Mouse (Mus musculus): ENCODE results near the gene Fam49a. TPM values are rescaled to one million over a fixed set of nuclear protein-coding genes. Genes with fewer than 3 reads are reported as not detected.

Gene Fam49a
- polyA plus RNA-seq, 1 experiment from 2014 or later, result 4.8 TPM

GRCm38 (mm10) chr12:12367423-12367822, 105.5 kb downstream of the Fam49a start:
- WGBS, result 83% methylated on average over 5 of the region's 5 CpGs
- no peak overlapping the region for H3K27ac ChIP-seq (ENCODE audit: low read depth, low read length)

DNA sequence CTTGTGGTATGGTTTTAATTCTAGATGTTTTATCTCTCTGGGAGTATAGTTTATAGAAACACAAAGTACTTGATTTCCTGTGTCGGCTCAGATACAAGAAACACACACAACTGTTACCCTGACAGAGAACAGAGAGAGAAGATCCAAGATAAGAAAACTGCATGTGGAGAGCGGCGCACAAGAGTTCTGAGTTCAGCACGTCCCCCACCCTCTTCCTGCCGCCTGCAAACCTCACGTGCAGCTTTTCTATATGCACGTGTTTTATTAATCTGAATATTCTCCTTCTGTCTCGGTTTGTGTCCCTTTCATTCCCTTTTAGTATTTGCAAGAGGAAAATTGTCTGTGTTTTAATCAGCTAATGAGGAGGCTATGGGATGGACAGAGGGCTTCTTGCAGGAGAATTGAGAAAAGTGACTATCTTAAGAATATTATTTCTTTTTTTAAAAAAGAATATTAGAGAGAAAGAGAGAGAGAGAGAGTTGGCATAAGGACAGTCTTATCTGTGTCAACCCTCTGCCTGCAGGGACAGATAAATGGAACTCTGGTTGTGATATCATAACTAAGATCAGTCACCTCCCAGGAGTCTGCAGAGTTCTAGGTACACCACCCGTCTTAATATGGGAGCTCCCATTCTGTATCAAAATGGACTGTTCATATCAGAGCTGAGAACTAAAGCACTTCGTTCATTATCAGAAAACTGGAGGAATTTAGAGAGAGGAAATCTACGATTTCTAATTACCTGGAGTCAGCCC, 111.3 kb downstream of the Fam49a start:
- ATAC-seq (replicated peaks; ENCODE audit: low FRiP score) (no peak), DNase-seq (ENCODE audit: low spot score) (no peak)
- Histone ChIP-seq H3K27ac (ENCODE audit: low read depth, low read length) (no peak overlapping the region), H3K36me3 (ENCODE audit: control insufficient read depth, insufficient read depth, low read length) (no peaks in the 10 kb centered on the region), H3K9me3 (ENCODE audit: control insufficient read depth, low read length) (no peaks in the 10 kb centered on the region), H3K4me2 (no peak overlapping the region), H3K9ac (ENCODE audit: low read depth, low read length) (no peak overlapping the region), H3K27me3 (replicated peaks; ENCODE audit: control insufficient read depth, insufficient read depth, low read length) (no peaks in the 10 kb centered on the region), H3K4me1 (replicated peaks; ENCODE audit: control insufficient read depth, insufficient read depth, low read length) (no peaks in the 10 kb centered on the region), H3K4me3 (ENCODE audit: low read depth, low read length) (no peak overlapping the region)
- WGBS, result 60% methylated on average over 11 of the region's 11 CpGs

More at GRCm38 (mm10) chr12:12367423-12367822, 105.5 kb downstream of the Fam49a start:
- no peak for ATAC-seq (replicated peaks; ENCODE audit: low FRiP score)
- Histone ChIP-seq H3K4me3 (ENCODE audit: low read depth, low read length) (no peak overlapping the region), H3K9ac (ENCODE audit: low read depth, low read length) (no peak overlapping the region), H3K9me3 (ENCODE audit: control insufficient read depth, low read length) (no peaks in the 10 kb centered on the region), H3K36me3 (ENCODE audit: control insufficient read depth, insufficient read depth, low read length) (no peaks in the 10 kb centered on the region), H3K27me3 (replicated peaks; ENCODE audit: control insufficient read depth, insufficient read depth, low read length) (no peaks in the 10 kb centered on the region), H3K4me1 (replicated peaks; ENCODE audit: control insufficient read depth, insufficient read depth, low read length) (no peaks in the 10 kb centered on the region), H3K4me2 (no peak overlapping the region)
- DNase-seq (ENCODE audit: low spot score), result no peak

- no peak overlapping the region for H3K4me3 ChIP-seq (ENCODE audit: low read depth, low read length)
- no peaks in the 10 kb centered on the region for H3K4me1 ChIP-seq (replicated peaks; ENCODE audit: control insufficient read depth, insufficient read depth, low read length)
- no peaks in the 10 kb centered on the region for H3K36me3 ChIP-seq (ENCODE audit: control insufficient read depth, insufficient read depth, low read length)
- H3K9ac ChIP-seq (ENCODE audit: low read depth, low read length), result no peak overlapping the region
- 44% methylated on average over 2 of the region's 2 CpGs for WGBS
- H3K9me3 ChIP-seq (ENCODE audit: control insufficient read depth, low read length), result no peaks in the 10 kb centered on the region
- DNase-seq (ENCODE audit: low spot score) (no peak), ATAC-seq (replicated peaks; ENCODE audit: low FRiP score) (no peak)
- H3K27ac ChIP-seq (ENCODE audit: low read depth, low read length), result no peak overlapping the region
- no peak overlapping the region for H3K4me2 ChIP-seq
- H3K27me3 ChIP-seq (replicated peaks; ENCODE audit: control insufficient read depth, insufficient read depth, low read length), result no peaks in the 10 kb centered on the region
Observed at GRCm38 (mm10) chr12:12379056-12379455, 117.1 kb downstream of the Fam49a start.

DNA sequence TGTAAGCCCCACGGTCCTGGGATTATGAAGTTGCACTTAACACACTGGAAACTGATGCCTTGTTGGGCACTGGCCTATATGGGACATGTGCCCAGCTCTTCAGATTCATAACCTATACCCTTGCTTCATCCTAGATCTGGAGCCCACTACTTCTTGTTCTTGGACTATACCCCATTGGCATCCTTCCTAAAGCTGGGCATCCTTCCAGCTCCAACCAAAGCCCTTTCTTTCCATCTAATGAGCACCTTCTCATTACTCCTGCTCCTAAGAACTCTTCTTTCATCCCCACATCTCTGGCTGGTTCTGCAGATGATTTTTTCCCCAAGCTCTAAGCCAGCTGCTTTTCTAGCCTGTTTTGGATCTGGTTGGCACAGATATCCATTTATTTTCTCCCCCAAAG, 127.3 kb downstream of the Fam49a start:
- WGBS, result 77% methylated on average over 1 of the region's 1 CpGs
- Histone ChIP-seq H3K4me3 (ENCODE audit: low read depth, low read length) (no peak overlapping the region), H3K9ac (ENCODE audit: low read depth, low read length) (no peak overlapping the region), H3K27ac (ENCODE audit: low read depth, low read length) (no peak overlapping the region), H3K9me3 (ENCODE audit: control insufficient read depth, low read length) (no peaks in the 10 kb centered on the region), H3K36me3 (ENCODE audit: control insufficient read depth, insufficient read depth, low read length) (no peaks in the 10 kb centered on the region), H3K4me2 (no peak overlapping the region), H3K4me1 (replicated peaks; ENCODE audit: control insufficient read depth, insufficient read depth, low read length) (no peaks in the 10 kb centered on the region), H3K27me3 (replicated peaks; ENCODE audit: control insufficient read depth, insufficient read depth, low read length) (no peaks in the 10 kb centered on the region)
- ATAC-seq (replicated peaks; ENCODE audit: low FRiP score), result no peak
- DNase-seq (ENCODE audit: low spot score), result no peak

- no peak overlapping the region for H3K9ac ChIP-seq (ENCODE audit: low read depth, low read length)
- no peak for DNase-seq (ENCODE audit: low spot score)
- ATAC-seq (replicated peaks; ENCODE audit: low FRiP score), result no peak
- H3K36me3 ChIP-seq (ENCODE audit: control insufficient read depth, insufficient read depth, low read length), result no peaks in the 10 kb centered on the region
- no peak overlapping the region for H3K27ac ChIP-seq (ENCODE audit: low read depth, low read length)
- no peaks in the 10 kb centered on the region for H3K4me1 ChIP-seq (replicated peaks; ENCODE audit: control insufficient read depth, insufficient read depth, low read length)
- H3K4me2 ChIP-seq, result no peak overlapping the region
- no peaks in the 10 kb centered on the region for H3K9me3 ChIP-seq (ENCODE audit: control insufficient read depth, low read length)
- H3K27me3 ChIP-seq (replicated peaks; ENCODE audit: control insufficient read depth, insufficient read depth, low read length), result no peaks in the 10 kb centered on the region
- H3K4me3 ChIP-seq (ENCODE audit: low read depth, low read length), result no peak overlapping the region
- WGBS, result 18% methylated on average over 6 of the region's 6 CpGs
Observed at GRCm38 (mm10) chr12:12396224-12396623, 134.3 kb downstream of the Fam49a start.

DNA sequence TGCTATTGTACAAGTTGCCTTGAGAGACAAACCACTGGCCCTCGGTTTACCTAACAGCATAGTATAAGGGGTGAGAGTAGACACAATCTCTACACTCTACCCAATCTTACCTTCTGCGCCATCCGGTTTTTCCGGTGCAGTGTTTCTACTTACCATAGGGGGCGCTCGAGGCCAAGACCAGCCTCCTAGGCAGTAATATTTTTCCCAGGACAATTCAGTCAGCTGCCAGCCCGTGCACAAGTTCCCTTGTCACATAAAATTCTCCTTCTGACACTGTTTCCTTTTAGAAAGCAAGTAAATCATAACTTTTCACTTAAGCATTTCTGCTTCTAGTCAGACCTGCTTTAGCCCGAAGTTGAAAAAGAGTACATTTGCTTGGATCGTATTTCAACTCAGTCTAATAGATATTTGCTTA, 139.1 kb downstream of the Fam49a start:
- Histone ChIP-seq H3K27ac (ENCODE audit: low read depth, low read length) (no peak overlapping the region), H3K4me3 (ENCODE audit: low read depth, low read length) (no peak overlapping the region)

DNA sequence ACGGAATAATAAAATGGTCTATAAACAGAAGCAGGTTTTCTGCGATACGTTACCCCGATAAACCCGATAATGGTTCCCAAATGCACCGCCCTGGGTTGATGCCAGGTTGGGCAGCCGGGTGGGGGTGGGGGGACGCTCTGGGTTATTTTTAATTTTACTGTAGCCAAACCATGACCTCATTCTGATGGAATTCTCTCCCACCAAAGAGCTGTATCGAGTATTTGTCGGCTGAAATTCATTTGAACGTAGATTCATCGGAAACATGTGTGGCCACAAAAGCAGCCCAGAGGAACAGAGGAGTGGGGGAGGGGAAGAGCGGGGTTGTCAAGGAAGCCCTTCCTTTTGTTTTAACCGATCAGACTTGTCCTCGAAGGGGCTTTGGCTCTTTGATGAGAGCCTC, 139.6 kb downstream of the Fam49a start:
- Histone ChIP-seq H3K27ac (ENCODE audit: low read depth, low read length) (no peak overlapping the region), H3K4me1 (replicated peaks; ENCODE audit: control insufficient read depth, insufficient read depth, low read length) (no peaks in the 10 kb centered on the region), H3K9ac (ENCODE audit: low read depth, low read length) (no peak overlapping the region), H3K27me3 (replicated peaks; ENCODE audit: control insufficient read depth, insufficient read depth, low read length) (no peaks in the 10 kb centered on the region), H3K9me3 (ENCODE audit: control insufficient read depth, low read length) (no peaks in the 10 kb centered on the region), H3K36me3 (ENCODE audit: control insufficient read depth, insufficient read depth, low read length) (no peaks in the 10 kb centered on the region), H3K4me3 (ENCODE audit: low read depth, low read length) (no peak overlapping the region), H3K4me2 (peak overlapping the region; percentile 13; the same call in 1 of the 2 replicates)
- no peak for ATAC-seq (replicated peaks; ENCODE audit: low FRiP score)
- no peak for DNase-seq (ENCODE audit: low spot score)
- 48% methylated on average over 15 of the region's 15 CpGs for WGBS

More for the DNA sequence above, 139.1 kb downstream of the Fam49a start:
- no peak for ATAC-seq (replicated peaks; ENCODE audit: low FRiP score)
- Histone ChIP-seq H3K4me2 (peak overlapping the region; percentile 13; the same call in 1 of the 2 replicates), H3K36me3 (ENCODE audit: control insufficient read depth, insufficient read depth, low read length) (no peaks in the 10 kb centered on the region), H3K9me3 (ENCODE audit: control insufficient read depth, low read length) (no peaks in the 10 kb centered on the region), H3K4me1 (replicated peaks; ENCODE audit: control insufficient read depth, insufficient read depth, low read length) (no peaks in the 10 kb centered on the region), H3K9ac (ENCODE audit: low read depth, low read length) (no peak overlapping the region), H3K27me3 (replicated peaks; ENCODE audit: control insufficient read depth, insufficient read depth, low read length) (no peaks in the 10 kb centered on the region)
- 43% methylated on average over 9 of the region's 9 CpGs for WGBS
- DNase-seq (ENCODE audit: low spot score), result no peak

- Histone ChIP-seq H3K27me3 (replicated peaks; ENCODE audit: control insufficient read depth, insufficient read depth, low read length) (no peaks in the 10 kb centered on the region), H3K9me3 (ENCODE audit: control insufficient read depth, low read length) (no peaks in the 10 kb centered on the region), H3K36me3 (ENCODE audit: control insufficient read depth, insufficient read depth, low read length) (no peaks in the 10 kb centered on the region), H3K4me2 (no peak overlapping the region), H3K4me1 (replicated peaks; ENCODE audit: control insufficient read depth, insufficient read depth, low read length) (no peaks in the 10 kb centered on the region), H3K27ac (ENCODE audit: low read depth, low read length) (no peak overlapping the region), H3K4me3 (ENCODE audit: low read depth, low read length) (no peak overlapping the region), H3K9ac (ENCODE audit: low read depth, low read length) (no peak overlapping the region)
- DNase-seq (ENCODE audit: low spot score), result no peak
- 51% methylated on average over 10 of the region's 10 CpGs for WGBS
- no peak for ATAC-seq (replicated peaks; ENCODE audit: low FRiP score)
Observed at GRCm38 (mm10) chr12:12405491-12406110, 143.7 kb downstream of the Fam49a start.

DNA sequence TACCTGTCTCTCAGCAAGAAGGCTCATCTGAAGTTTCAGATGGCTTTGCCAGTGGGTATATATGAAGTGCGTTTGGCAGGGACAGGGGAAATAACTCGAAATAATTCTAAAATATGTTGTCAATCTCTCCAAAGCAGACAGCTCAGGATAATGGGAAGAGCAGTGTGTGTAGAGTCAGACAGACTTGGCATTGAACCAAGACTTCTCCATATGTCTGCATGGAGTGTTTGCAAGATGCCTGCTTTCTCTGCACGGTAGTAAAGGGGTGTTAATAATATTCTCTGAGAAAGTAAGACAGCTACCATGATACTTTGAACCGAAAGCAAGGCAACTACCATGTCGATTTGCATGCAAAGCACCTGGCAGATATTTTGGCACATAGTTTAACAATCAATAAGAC, 147.1 kb downstream of the Fam49a start:
- Histone ChIP-seq H3K4me1 (replicated peaks; ENCODE audit: control insufficient read depth, insufficient read depth, low read length) (no peaks in the 10 kb centered on the region), H3K27me3 (replicated peaks; ENCODE audit: control insufficient read depth, insufficient read depth, low read length) (no peaks in the 10 kb centered on the region), H3K4me2 (no peak overlapping the region), H3K36me3 (ENCODE audit: control insufficient read depth, insufficient read depth, low read length) (no peaks in the 10 kb centered on the region), H3K27ac (ENCODE audit: low read depth, low read length) (no peak overlapping the region), H3K9me3 (ENCODE audit: control insufficient read depth, low read length) (no peaks in the 10 kb centered on the region), H3K9ac (ENCODE audit: low read depth, low read length) (no peak overlapping the region), H3K4me3 (ENCODE audit: low read depth, low read length) (no peak overlapping the region)
- DNase-seq (ENCODE audit: low spot score) (no peak), ATAC-seq (replicated peaks; ENCODE audit: low FRiP score) (no peak)
- WGBS, result 71% methylated on average over 5 of the region's 5 CpGs
